Mouse (Mus musculus) liver, embryonic 14.5 days (tissue): ENCODE data around the gene Mxd3.
A peak's percentile ranks its signal among the peaks of the same experiment; 100 is the strongest.

Source experiments
- CTCF ChIP-seq: IDR thresholded peaks from 2 replicates; pipeline ENCODE4 v1.5.1; 2016; ENCODE audit warnings: antibody characterized with exemption, low read depth, control low read depth
- EP300 ChIP-seq: IDR thresholded peaks from 2 replicates; pipeline ENCODE4 v1.6.1; 2016; ENCODE audit warnings: antibody characterized with exemption, low read depth

DNA sequence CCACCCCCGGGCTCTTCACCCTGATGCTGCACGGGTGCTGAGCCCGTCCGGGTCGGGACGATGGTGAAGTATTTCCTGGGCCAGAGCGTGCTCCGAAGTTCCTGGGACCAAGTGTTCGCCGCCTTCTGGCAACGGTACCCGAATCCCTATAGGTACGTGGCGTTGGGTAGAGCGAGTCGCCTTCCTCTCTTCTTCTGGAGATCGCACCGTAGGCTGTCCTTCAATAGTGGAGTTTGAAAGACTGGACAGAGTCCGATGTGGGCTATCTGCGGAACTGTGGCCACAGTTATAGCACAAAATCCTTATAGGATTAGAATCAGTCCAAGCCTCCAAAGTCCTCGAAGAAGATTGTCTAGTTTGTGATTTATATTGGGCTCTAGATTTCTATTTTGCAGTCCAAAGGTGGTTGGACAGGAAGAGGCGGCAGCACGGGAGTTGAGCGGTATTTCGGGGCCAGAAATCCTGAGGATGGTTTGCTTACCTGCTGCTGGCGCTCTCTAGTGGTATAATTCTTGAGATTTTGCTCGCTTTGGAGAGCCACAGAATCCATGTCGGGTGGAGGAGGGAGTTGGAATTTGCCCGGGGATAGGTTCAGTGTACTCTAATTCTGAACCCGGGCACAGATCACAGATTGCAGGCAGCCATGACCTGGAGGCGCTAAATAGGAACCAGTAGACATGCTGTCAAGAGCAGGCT lies 7.3 kb downstream of the Mxd3 start:
- TF ChIP-seq CTCF (peak; percentile 69), EP300 (no peak)
